Mouse (Mus musculus): ENCODE measurements at regions not wholly inside any gene's neighbourhood (a gene's known extent, or its start where the extent isn't known, plus 50 kb on each side); places are given as distances from the start of the nearest gene placed in this dataset.
A peak's percentile ranks its signal among the peaks of the same experiment; 100 is the strongest.

DNA sequence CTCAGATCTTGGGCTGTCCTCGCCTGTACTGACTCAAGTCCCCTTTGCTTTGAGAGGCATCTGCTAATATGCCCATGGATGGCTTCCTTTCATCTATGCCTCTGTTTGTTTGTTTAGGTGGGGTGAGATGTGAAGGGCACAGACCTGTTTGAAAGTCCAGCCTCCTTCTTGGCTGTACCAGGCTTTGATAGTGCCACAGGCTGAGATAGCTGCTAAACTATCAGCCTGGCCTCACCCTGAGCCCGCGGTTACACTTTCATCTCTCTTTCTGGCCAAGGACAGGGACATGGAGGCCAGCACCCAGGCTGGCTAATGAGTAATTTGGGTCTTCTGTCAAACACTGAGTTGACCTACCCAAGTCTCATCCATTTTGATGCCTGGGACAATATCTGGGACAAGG is 105.0 kb upstream of the Parp11 start:
- peaks cover 43% of the 10 kb centered on the region for H3K4me1 ChIP-seq (ENCODE audit: control insufficient read depth, insufficient read depth, low read length)
- ATAC-seq (replicated peaks; ENCODE audit: extremely low read depth, insufficient read depth, low FRiP score), result no peak
- H3K4me3 ChIP-seq (ENCODE audit: low read length), result no peak overlapping the region
- H3K27ac ChIP-seq (ENCODE audit: low read length), result peak overlapping the region; percentile 71; the same call in 1 of the 2 replicates
- no peak overlapping the region for H3K4me2 ChIP-seq (ENCODE audit: low read depth, low read length)
- H3K9ac ChIP-seq (ENCODE audit: low read length), result no peak overlapping the region
- no peaks in the 10 kb centered on the region for H3K9me3 ChIP-seq (replicated peaks; ENCODE audit: control insufficient read depth, low read length)
- whole genome bisulfite sequencing, result 83% methylated on average over 3 of the region's 3 CpGs
- H3K27me3 ChIP-seq (ENCODE audit: control insufficient read depth, insufficient read depth, low read length), result no peaks in the 10 kb centered on the region
- no peaks in the 10 kb centered on the region for H3K36me3 ChIP-seq (ENCODE audit: control insufficient read depth, insufficient read depth)

DNA sequence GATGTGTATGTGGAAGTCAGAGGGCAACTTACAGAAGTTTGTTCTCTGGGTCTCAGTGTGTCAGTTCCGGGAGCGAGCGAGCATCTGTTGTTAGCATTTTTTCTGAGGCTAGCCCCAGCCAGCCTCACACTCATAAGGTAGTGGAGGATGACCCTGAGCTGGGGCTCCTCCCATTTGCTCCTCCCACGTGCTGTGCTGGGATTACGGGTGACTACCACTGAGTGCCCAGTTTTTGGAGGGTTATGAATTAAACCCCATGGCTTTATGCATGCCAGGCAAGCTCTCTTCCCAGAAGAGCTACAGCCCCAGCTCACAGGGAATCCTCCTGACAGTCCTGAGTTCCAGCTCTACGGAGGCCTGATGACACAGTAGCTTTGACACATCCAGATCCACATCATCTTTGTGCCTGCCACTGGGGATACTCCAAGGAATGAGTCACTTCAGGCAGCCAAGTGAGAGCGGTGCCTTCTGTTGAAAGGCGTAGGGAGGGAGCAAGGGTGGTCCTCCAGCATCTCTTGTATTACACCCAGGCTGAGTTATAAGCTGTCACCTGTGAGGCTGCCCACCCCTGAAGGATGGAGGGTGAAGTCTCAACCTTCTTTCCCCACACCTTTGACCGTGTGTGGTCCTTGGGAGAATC is 97.8 kb upstream of the Parp11 start:
- Histone ChIP-seq H3K4me3 (ENCODE audit: low read length) (no peak overlapping the region), H3K9me3 (replicated peaks; ENCODE audit: control insufficient read depth, low read length) (0 out of 2 replicates have a peak, but pooled peaks cover 2% of the 10 kb centered on the region), H3K4me2 (ENCODE audit: low read depth, low read length) (no peak overlapping the region), H3K36me3 (ENCODE audit: control insufficient read depth, insufficient read depth) (no peaks in the 10 kb centered on the region), H3K9ac (ENCODE audit: low read length) (no peak overlapping the region), H3K27ac (ENCODE audit: low read length) (no peak overlapping the region), H3K27me3 (ENCODE audit: control insufficient read depth, insufficient read depth, low read length) (no peaks in the 10 kb centered on the region), H3K4me1 (ENCODE audit: control insufficient read depth, insufficient read depth, low read length) (peaks cover 3% of the 10 kb centered on the region; the same call in 1 of the 2 replicates)
- whole genome bisulfite sequencing, result 73% methylated on average over 9 of the region's 9 CpGs
- ATAC-seq (replicated peaks; ENCODE audit: extremely low read depth, insufficient read depth, low FRiP score), result no peak

DNA sequence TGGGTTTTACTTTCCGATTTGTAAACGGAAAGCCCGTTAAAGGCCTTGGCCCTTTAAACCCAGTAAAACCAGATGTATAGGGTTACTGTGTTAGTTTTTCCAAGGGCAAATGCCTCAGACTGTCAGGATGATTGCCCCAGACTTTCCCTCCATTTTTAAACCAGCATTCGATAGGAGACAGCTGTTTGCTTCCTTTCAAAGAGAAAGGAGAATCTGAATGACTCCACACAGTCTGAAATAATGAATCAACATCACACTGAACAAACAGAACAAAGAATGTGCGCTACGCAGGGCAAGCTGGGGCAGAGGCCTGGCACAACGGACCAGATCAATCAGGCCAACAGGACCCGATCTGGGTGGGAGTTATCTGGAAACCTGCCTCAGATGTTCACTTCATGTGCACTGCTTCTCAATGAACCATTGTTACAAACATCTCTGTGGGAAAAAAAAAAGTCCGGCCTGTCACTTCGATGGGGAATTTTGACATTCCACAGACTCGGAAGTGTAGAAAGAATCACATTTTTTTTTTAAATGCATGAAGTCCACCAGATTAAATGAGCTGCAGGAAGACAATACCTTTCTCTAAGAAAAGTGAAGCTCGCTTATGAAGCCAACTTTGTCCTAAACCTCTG is 97.0 kb upstream of the Parp11 start:
- H3K27me3 ChIP-seq (ENCODE audit: control insufficient read depth, insufficient read depth, low read length), result no peaks in the 10 kb centered on the region
- H3K4me2 ChIP-seq (ENCODE audit: low read depth, low read length), result no peak overlapping the region
- H3K36me3 ChIP-seq (ENCODE audit: control insufficient read depth, insufficient read depth), result no peaks in the 10 kb centered on the region
- H3K27ac ChIP-seq (ENCODE audit: low read length), result 0 out of 2 replicates have a peak overlapping the region, but pooled peaks have one; percentile 15
- H3K9ac ChIP-seq (ENCODE audit: low read length), result no peak overlapping the region
- 0 out of 2 replicates have a peak, but pooled peaks cover 4% of the 10 kb centered on the region for H3K9me3 ChIP-seq (replicated peaks; ENCODE audit: control insufficient read depth, low read length)
- peaks cover 3% of the 10 kb centered on the region; the same call in 1 of the 2 replicates for H3K4me1 ChIP-seq (ENCODE audit: control insufficient read depth, insufficient read depth, low read length)
- no peak for ATAC-seq (replicated peaks; ENCODE audit: extremely low read depth, insufficient read depth, low FRiP score)
- H3K4me3 ChIP-seq (ENCODE audit: low read length), result no peak overlapping the region
- 58% methylated on average over 12 of the region's 12 CpGs for WGBS

DNA sequence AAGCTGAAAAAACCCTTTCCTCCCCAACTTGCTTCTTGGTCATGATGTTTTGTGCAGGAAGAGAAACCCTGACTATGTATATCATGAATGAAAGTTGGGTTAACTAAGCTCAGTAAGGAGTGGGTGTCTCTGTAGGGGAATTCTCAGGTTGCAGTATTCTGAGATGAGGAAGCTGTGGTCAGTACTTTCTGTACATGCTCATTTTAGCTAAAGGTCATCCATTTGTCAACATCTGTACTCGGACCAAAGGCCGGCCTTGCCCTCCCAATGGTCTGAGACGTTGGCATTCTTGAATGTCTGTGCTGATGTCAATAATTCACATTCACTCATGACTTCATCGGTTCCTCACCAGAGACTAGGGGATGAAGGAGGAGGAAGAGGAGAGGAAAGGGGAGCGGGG is 94.9 kb upstream of the Parp11 start:
- WGBS, result 87% methylated on average over 5 of the region's 5 CpGs

DNA sequence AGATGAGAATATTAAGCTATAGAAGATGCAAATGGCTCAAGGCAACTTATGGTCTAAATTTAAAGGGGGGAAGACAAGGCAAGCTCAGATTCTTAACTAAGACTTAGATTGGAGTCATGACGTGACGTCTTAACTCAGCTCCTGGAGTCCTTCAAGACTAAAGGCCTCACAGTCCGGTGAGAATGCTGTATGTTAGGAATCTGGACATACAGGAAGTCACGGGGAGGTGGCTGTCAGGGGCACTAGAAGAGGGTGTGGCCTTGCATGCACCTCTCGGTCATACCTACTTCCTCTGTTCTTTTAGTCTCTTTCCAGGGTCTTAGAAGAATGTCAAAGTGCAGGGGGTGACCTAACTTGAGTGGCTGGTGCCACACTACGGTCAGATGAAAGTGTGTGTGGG is 91.5 kb upstream of the Parp11 start:
- WGBS, result 57% methylated on average over 6 of the region's 6 CpGs
- 0 out of 2 replicates have a peak, but pooled peaks cover 4% of the 10 kb centered on the region for H3K9me3 ChIP-seq (replicated peaks; ENCODE audit: control insufficient read depth, low read length)
- H3K36me3 ChIP-seq (ENCODE audit: control insufficient read depth, insufficient read depth), result no peaks in the 10 kb centered on the region

More for the DNA sequence above, 94.9 kb upstream of the Parp11 start:
- no peak overlapping the region for H3K4me2 ChIP-seq (ENCODE audit: low read depth, low read length)
- no peaks in the 10 kb centered on the region for H3K27me3 ChIP-seq (ENCODE audit: control insufficient read depth, insufficient read depth, low read length)
- H3K4me1 ChIP-seq (ENCODE audit: control insufficient read depth, insufficient read depth, low read length), result no peaks in the 10 kb centered on the region
- no peak overlapping the region for H3K27ac ChIP-seq (ENCODE audit: low read length)
- no peak for ATAC-seq (replicated peaks; ENCODE audit: extremely low read depth, insufficient read depth, low FRiP score)
- H3K36me3 ChIP-seq (ENCODE audit: control insufficient read depth, insufficient read depth), result no peaks in the 10 kb centered on the region
- H3K4me3 ChIP-seq (ENCODE audit: low read length), result no peak overlapping the region
- H3K9me3 ChIP-seq (replicated peaks; ENCODE audit: control insufficient read depth, low read length), result 0 out of 2 replicates have a peak, but pooled peaks cover 4% of the 10 kb centered on the region
- no peak overlapping the region for H3K9ac ChIP-seq (ENCODE audit: low read length)

DNA sequence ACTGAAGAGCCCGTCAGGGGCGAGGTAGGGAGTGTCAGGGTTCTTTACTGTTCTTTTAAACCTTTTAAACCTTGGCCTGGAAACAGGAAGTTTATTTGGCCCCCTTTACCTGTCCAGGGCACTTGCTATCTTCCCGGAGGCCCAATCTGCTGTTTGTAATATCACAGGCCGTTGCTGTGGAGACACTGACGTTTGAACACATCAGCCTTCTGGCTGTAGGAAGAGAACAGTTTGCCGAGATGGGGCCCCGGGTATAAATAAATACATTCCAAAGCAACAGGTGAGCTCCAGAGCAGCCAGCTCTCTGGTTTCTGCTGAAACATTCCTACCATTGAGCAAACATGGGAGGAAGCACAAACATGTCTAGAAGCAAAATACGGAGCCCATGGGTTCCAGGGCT is 90.2 kb upstream of the Parp11 start:
- Histone ChIP-seq H3K27me3 (ENCODE audit: control insufficient read depth, insufficient read depth, low read length) (no peaks in the 10 kb centered on the region), H3K36me3 (ENCODE audit: control insufficient read depth, insufficient read depth) (no peaks in the 10 kb centered on the region), H3K27ac (ENCODE audit: low read length) (no peak overlapping the region), H3K9me3 (replicated peaks; ENCODE audit: control insufficient read depth, low read length) (0 out of 2 replicates have a peak, but pooled peaks cover 4% of the 10 kb centered on the region), H3K4me2 (ENCODE audit: low read depth, low read length) (no peak overlapping the region), H3K4me3 (ENCODE audit: low read length) (no peak overlapping the region), H3K9ac (ENCODE audit: low read length) (no peak overlapping the region), H3K4me1 (ENCODE audit: control insufficient read depth, insufficient read depth, low read length) (peaks cover 5% of the 10 kb centered on the region)
- no peak for ATAC-seq (replicated peaks; ENCODE audit: extremely low read depth, insufficient read depth, low FRiP score)
- WGBS, result 59% methylated on average over 8 of the region's 8 CpGs

More for the DNA sequence above, 91.5 kb upstream of the Parp11 start:
- no peak for ATAC-seq (replicated peaks; ENCODE audit: extremely low read depth, insufficient read depth, low FRiP score)
- H3K4me2 ChIP-seq (ENCODE audit: low read depth, low read length), result no peak overlapping the region
- H3K27me3 ChIP-seq (ENCODE audit: control insufficient read depth, insufficient read depth, low read length), result no peaks in the 10 kb centered on the region
- H3K4me3 ChIP-seq (ENCODE audit: low read length), result no peak overlapping the region
- peaks cover 5% of the 10 kb centered on the region for H3K4me1 ChIP-seq (ENCODE audit: control insufficient read depth, insufficient read depth, low read length)
- no peak overlapping the region for H3K27ac ChIP-seq (ENCODE audit: low read length)
- H3K9ac ChIP-seq (ENCODE audit: low read length), result no peak overlapping the region

DNA sequence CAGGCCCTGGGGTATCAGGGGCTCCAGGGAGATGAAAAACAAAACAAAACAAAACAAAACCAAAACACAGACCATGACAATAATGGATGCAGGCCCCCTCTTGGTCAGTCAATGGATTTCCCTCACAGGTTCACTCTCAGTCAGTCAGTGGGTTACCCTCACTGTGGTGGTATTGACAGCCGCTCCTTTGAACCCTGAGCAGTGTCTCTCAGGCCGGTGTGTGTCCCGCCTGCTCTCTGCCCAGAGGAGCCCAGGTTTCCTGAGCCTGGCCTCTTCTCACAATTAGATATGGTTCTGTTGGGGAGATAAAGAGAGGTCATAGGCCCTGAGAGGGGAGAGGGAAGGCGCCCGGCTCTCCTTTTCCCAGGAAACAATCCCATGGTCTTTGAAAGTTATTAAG is 87.8 kb upstream of the Parp11 start:
- peak overlapping the region; percentile 40; the same call in 1 of the 2 replicates for H3K9ac ChIP-seq (ENCODE audit: low read length)
- no peak overlapping the region for H3K4me3 ChIP-seq (ENCODE audit: low read length)
- no peaks in the 10 kb centered on the region for H3K36me3 ChIP-seq (ENCODE audit: control insufficient read depth, insufficient read depth)
- no peak for ATAC-seq (replicated peaks; ENCODE audit: extremely low read depth, insufficient read depth, low FRiP score)
- H3K4me2 ChIP-seq (ENCODE audit: low read depth, low read length), result no peak overlapping the region
- WGBS, result 33% methylated on average over 5 of the region's 5 CpGs
- 0 out of 2 replicates have a peak, but pooled peaks cover 3% of the 10 kb centered on the region for H3K9me3 ChIP-seq (replicated peaks; ENCODE audit: control insufficient read depth, low read length)
- no peak overlapping the region for H3K27ac ChIP-seq (ENCODE audit: low read length)
- H3K4me1 ChIP-seq (ENCODE audit: control insufficient read depth, insufficient read depth, low read length), result peaks cover 9% of the 10 kb centered on the region
- H3K27me3 ChIP-seq (ENCODE audit: control insufficient read depth, insufficient read depth, low read length), result no peaks in the 10 kb centered on the region

DNA sequence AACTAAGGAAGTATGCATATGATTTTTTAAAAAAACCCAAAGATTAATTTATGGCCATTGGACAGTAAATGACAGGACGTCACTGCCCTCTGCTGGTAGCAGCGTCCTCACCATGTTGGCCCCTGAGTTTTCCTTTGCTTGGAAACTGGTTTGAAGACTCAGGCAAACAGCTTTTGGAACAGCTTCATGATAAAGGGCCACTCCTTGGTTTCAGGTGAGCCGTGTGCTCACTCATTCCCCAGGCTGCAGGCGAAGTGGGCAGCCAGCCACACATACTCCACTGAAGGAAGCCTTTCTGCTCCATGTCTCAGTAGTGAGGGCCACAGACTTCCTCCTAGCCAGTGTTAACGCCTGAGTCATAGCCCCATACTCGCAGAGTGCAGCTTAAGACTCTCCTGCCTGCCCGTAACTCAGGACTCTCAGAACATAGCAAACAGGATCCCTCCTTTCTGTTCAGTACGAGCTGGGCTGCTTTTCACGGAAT is 87.2 kb upstream of the Parp11 start:
- ATAC-seq (replicated peaks; ENCODE audit: extremely low read depth, insufficient read depth, low FRiP score), result no peak
- H3K9me3 ChIP-seq (replicated peaks; ENCODE audit: control insufficient read depth, low read length), result no peaks in the 10 kb centered on the region
- no peak overlapping the region for H3K27ac ChIP-seq (ENCODE audit: low read length)
- no peak overlapping the region for H3K4me2 ChIP-seq (ENCODE audit: low read depth, low read length)
- 29% methylated on average over 9 of the region's 9 CpGs for WGBS
- no peaks in the 10 kb centered on the region for H3K36me3 ChIP-seq (ENCODE audit: control insufficient read depth, insufficient read depth)
- H3K9ac ChIP-seq (ENCODE audit: low read length), result no peak overlapping the region
- no peaks in the 10 kb centered on the region for H3K27me3 ChIP-seq (ENCODE audit: control insufficient read depth, insufficient read depth, low read length)
- H3K4me3 ChIP-seq (ENCODE audit: low read length), result no peak overlapping the region
- H3K4me1 ChIP-seq (ENCODE audit: control insufficient read depth, insufficient read depth, low read length), result peaks cover 9% of the 10 kb centered on the region

DNA sequence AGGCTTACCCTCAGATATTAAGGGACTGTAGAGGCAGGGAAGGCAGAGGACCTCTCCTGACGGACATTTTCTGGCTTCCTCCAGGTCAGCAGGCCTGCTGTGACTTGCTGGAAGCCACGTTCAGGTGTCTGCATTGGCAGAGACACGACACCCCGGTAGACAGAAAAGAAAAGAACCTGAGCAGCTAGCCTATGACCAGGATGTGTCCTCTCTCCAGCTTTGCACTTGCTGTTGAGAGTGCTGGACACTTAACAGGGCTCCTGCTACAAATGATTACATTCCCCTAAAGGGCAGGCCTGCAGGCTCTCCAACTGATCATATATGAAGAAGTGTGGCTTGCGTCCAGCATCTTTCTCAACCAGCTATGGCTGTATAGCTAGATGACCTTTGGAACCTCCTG is 84.5 kb upstream of the Parp11 start:
- no peak for ATAC-seq (replicated peaks; ENCODE audit: extremely low read depth, insufficient read depth, low FRiP score)
- no peak overlapping the region for H3K9ac ChIP-seq (ENCODE audit: low read length)
- H3K4me2 ChIP-seq (ENCODE audit: low read depth, low read length), result no peak overlapping the region
- no peak overlapping the region for H3K27ac ChIP-seq (ENCODE audit: low read length)
- peaks cover 9% of the 10 kb centered on the region for H3K4me1 ChIP-seq (ENCODE audit: control insufficient read depth, insufficient read depth, low read length)
- no peaks in the 10 kb centered on the region for H3K36me3 ChIP-seq (ENCODE audit: control insufficient read depth, insufficient read depth)
- H3K27me3 ChIP-seq (ENCODE audit: control insufficient read depth, insufficient read depth, low read length), result no peaks in the 10 kb centered on the region
- WGBS, result 77% methylated on average over 5 of the region's 5 CpGs
- H3K4me3 ChIP-seq (ENCODE audit: low read length), result no peak overlapping the region
- H3K9me3 ChIP-seq (replicated peaks; ENCODE audit: control insufficient read depth, low read length), result no peaks in the 10 kb centered on the region

Data from heart, embryonic 16.5 days (tissue).